Mouse (Mus musculus) heart, embryonic 11.5 days (tissue): ENCODE data around the gene Oma1. TPM values are rescaled to one million over a fixed set of nuclear protein-coding genes. Genes with fewer than 3 reads are reported as not detected.

Experiments
- ATAC-seq: fragments of 200-750 bp; cut with Nextera tagmentation; replicated peaks from 2 replicates; pipeline ENCODE4 v1.8.0; 2017; ENCODE audit warnings: moderate library complexity; ENCODE audit not compliant: insufficient number of reproducible peaks, low FRiP score, low TSS enrichment
- H3K27ac ChIP-seq: fragments of 300-500 bp; sonication (generic); 2 replicates; pipeline ENCODE4 v1.5.1; 2014; ENCODE audit warnings: mild to moderate bottlenecking, low read depth, low read length
- H3K27me3 ChIP-seq: fragments of 300-500 bp; sonication (generic); 2 replicates; pipeline ENCODE4 v1.6.1; 2014; ENCODE audit warnings: mild to moderate bottlenecking, low read length, mixed read lengths; ENCODE audit not compliant: control insufficient read depth, insufficient read depth
- H3K36me3 ChIP-seq: fragments of 300-500 bp; sonication (generic); 2 replicates; pipeline ENCODE4 v1.6.1; 2014; ENCODE audit warnings: mild to moderate bottlenecking, low read length, moderate library complexity, mixed read lengths; ENCODE audit not compliant: control insufficient read depth, insufficient read depth
- H3K4me1 ChIP-seq: fragments of 300-500 bp; sonication (generic); 2 replicates; pipeline ENCODE4 v1.6.1; 2014; ENCODE audit warnings: low read length; ENCODE audit not compliant: control insufficient read depth, insufficient read depth
- H3K4me2 ChIP-seq: fragments of 300-500 bp; sonication (generic); 2 replicates; pipeline ENCODE4 v1.6.1; 2014; ENCODE audit warnings: mild to moderate bottlenecking, moderate library complexity
- H3K4me3 ChIP-seq: fragments of 300-500 bp; sonication (generic); 2 replicates; pipeline ENCODE4 v1.5.1; 2014; ENCODE audit warnings: low read depth, low read length
- H3K9ac ChIP-seq: fragments of 300-500 bp; sonication (generic); 2 replicates; pipeline ENCODE4 v1.6.1; 2014; ENCODE audit warnings: mild to moderate bottlenecking, low read depth, low read length, moderate library complexity
- H3K9me3 ChIP-seq: fragments of 300-500 bp; sonication (generic); replicated peaks from 2 replicates; pipeline ENCODE4 v1.6.1; 2016; ENCODE audit warnings: low read length; ENCODE audit not compliant: control insufficient read depth
- WGBS: fragments of 180-500 bp; shearing (Covaris S2); extraction: QIAGEN DNeasy Blood & Tissue Kit; methylation state at CpG from one replicate; pipeline ENCODE4 v1.1.7; 2014; ENCODE audit not compliant: insufficient replicate concordance; 5-methylcytosine and 5-hydroxymethylcytosine counted together
- polyA plus RNA-seq: library from polyadenylated mRNA; unstranded; fragments of >200 nt; fragmentation: Nextera tagmentation; extraction: Ambion mirVana; gene quantifications from 2 replicates; pipeline ENCODE4 v1.2.1, GENCODE M21; 2014

Oma1 gene
- polyA plus RNA-seq, 1 experiment from 2014 or later: 19.8 TPM

- no peak for ATAC-seq
- Histone ChIP-seq H3K27me3 (no peaks in the 10 kb centered on the region), H3K27ac (no peak overlapping the region), H3K9me3 (no peaks in the 10 kb centered on the region), H3K4me1 (no peaks in the 10 kb centered on the region), H3K4me3 (no peak overlapping the region), H3K36me3 (no peaks in the 10 kb centered on the region), H3K4me2 (no peak overlapping the region), H3K9ac (no peak overlapping the region)
- 77% methylated on average over 1 of the region's 1 CpGs for WGBS
These were observed 9.8 kb upstream of the Oma1 start for GRCm38 (mm10) chr4:103303851-103304250.

DNA sequence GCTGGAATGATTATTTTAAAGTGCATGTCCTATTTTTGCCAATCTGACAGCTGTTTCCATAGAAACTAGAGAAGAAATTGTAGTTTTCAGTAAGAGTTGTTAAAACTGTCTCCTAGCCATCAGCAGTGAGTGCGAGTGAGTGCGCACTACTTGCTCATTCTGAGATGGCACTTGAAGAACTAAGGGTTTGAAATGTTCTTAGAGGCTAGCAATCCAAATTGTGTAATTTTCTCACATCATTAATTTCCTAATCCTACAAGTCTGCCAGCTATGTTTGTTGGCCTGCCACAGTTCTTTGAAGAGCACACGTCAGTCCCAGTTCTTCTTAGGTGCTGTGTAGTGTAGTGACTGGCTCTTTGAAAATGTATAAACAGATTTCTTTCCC is 906 bp downstream of the Oma1 start:
- 51% methylated on average over 3 of the region's 3 CpGs for whole genome bisulfite sequencing
- Histone ChIP-seq H3K4me2 (peak overlapping the region; percentile 61), H3K36me3 (no peaks in the 10 kb centered on the region), H3K4me1 (no peaks in the 10 kb centered on the region), H3K9ac (no peak overlapping the region), H3K27me3 (no peaks in the 10 kb centered on the region), H3K4me3 (peak overlapping the region; percentile 45), H3K27ac (no peak overlapping the region), H3K9me3 (no peaks in the 10 kb centered on the region)
- ATAC-seq: no peak

GRCm38 (mm10) chr4:103315861-103316260 is 2.2 kb downstream of the Oma1 start:
- H3K4me3 ChIP-seq: no peak overlapping the region
- no peak overlapping the region for H3K9ac ChIP-seq
- 89% methylated on average over 4 of the region's 4 CpGs for WGBS
- H3K27me3 ChIP-seq: no peaks in the 10 kb centered on the region
- no peak overlapping the region for H3K27ac ChIP-seq
- ATAC-seq: no peak
- H3K4me1 ChIP-seq: no peaks in the 10 kb centered on the region
- no peaks in the 10 kb centered on the region for H3K9me3 ChIP-seq
- no peaks in the 10 kb centered on the region for H3K36me3 ChIP-seq
- no peak overlapping the region for H3K4me2 ChIP-seq

DNA sequence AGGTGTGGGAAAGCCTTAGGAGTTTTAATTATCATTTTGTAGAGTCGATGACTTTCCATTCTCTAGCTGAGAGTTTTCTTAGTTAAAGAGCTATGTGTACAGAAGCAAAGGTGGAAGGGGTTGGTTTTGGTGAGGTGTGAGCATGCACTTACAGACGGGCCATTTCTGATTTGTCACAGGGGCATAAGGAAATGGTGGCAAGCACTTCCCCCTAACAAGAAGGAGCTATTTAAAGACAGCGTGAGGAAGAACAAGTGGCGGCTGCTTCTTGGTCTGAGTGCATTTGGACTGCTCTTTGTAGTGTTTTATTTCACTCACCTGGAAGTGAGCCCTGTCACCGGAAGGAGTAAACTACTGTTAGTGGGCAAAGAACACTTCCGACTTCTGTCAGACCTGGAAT is 7.8 kb downstream of the Oma1 start:
- Histone ChIP-seq H3K27me3 (no peaks in the 10 kb centered on the region), H3K4me3 (no peak overlapping the region), H3K4me1 (no peaks in the 10 kb centered on the region), H3K27ac (no peak overlapping the region), H3K9ac (no peak overlapping the region), H3K36me3 (no peaks in the 10 kb centered on the region), H3K4me2 (no peak overlapping the region), H3K9me3 (no peaks in the 10 kb centered on the region)
- ATAC-seq: no peak
- WGBS: 70% methylated on average over 6 of the region's 6 CpGs

DNA sequence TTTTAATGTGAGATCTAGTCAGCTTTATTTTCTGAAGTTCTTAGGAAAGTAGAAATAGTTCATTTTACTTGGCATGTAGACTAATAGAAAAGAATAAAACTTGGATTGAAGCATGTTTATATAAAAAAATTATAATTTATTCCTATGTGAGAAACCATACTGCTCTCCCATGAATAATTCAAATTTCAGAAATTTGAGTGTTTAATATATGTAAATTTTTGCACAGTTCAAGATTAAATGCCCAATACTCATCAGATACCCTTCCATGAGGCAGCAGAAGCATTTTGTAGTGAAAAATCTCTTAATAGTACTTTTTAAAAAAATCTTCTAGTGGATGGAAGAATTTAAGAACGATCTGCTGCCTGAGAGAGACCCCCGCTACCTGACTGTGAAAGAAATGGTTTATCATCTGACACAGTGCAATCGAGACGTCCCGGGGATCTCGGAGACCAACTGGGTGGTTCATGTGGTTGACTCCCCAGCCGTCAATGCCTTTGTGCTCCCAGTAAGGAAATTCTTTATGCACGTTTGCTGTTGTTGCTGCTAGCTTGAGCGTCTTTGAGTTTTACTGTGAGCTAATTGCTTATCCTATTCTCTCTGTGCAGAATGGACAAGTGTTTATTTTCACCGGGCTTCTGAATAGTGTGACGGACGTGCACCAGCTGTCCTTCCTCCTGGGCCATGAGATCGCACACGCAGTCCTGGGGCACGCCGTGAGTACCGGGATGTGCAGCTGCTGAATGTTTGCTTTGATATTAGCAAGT is 11.3 kb downstream of the Oma1 start:
- Histone ChIP-seq H3K9me3 (no peaks in the 10 kb centered on the region), H3K4me2 (no peak overlapping the region), H3K4me1 (no peaks in the 10 kb centered on the region), H3K36me3 (no peaks in the 10 kb centered on the region), H3K4me3 (no peak overlapping the region), H3K27ac (no peak overlapping the region), H3K27me3 (no peaks in the 10 kb centered on the region), H3K9ac (no peak overlapping the region)
- no peak for ATAC-seq
- WGBS: 55% methylated on average over 17 of the region's 17 CpGs

DNA sequence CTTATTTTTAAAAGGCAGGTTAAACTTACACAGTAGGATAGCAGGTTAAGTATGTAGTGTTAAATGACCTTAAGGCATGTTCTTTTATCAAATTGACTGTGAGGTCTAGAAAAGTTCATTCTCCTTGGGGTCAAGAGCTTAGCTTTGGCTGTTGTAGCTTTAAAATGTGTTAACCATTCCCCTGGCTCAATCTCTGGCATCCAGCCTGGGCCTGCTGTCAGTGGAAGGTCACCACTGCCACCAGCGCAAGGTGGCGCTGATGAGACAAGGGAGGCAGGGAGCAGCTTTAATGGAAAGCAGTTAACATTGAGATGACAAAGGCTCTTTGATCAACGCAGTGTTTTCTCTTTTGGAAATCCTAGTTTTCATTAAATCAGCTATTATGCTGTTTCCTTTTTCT is 13.4 kb downstream of the Oma1 start:
- 70% methylated on average over 3 of the region's 3 CpGs for WGBS

GRCm38 (mm10) chr4:103329348-103329747 is 15.7 kb downstream of the Oma1 start:
- 57% methylated on average over 6 of the region's 6 CpGs for WGBS
- H3K36me3 ChIP-seq: no peaks in the 10 kb centered on the region

More for the DNA sequence above, 13.4 kb downstream of the Oma1 start:
- Histone ChIP-seq H3K36me3 (no peaks in the 10 kb centered on the region), H3K27ac (no peak overlapping the region), H3K9ac (no peak overlapping the region), H3K9me3 (no peaks in the 10 kb centered on the region), H3K4me2 (no peak overlapping the region), H3K4me1 (no peaks in the 10 kb centered on the region), H3K27me3 (no peaks in the 10 kb centered on the region), H3K4me3 (no peak overlapping the region)
- ATAC-seq: no peak

DNA sequence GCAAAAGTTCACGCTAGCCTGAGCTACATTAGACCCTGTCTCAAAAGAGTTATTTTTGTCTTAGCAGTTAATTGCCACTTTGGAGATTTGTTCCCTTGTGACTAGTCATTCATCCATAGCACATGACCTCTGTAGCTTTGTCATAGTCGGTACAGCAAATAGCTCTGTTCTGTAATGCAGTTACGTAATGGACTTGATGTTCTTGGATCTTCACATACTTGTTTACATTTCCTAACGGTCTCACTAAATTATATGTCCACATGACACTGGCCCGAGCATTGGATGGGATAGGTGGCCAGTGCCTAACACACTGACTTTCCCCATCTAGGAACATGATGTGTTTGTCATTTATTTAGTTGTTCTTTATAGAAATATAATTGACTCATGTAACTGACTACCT is 21.5 kb downstream of the Oma1 start:
- no peak for ATAC-seq
- 78% methylated on average over 5 of the region's 5 CpGs for WGBS
- Histone ChIP-seq H3K4me2 (no peak overlapping the region), H3K27ac (no peak overlapping the region), H3K4me1 (no peaks in the 10 kb centered on the region), H3K9ac (no peak overlapping the region), H3K4me3 (no peak overlapping the region), H3K36me3 (no peaks in the 10 kb centered on the region), H3K27me3 (no peaks in the 10 kb centered on the region), H3K9me3 (no peaks in the 10 kb centered on the region)

More at GRCm38 (mm10) chr4:103329348-103329747, 15.7 kb downstream of the Oma1 start:
- no peak overlapping the region for H3K4me3 ChIP-seq
- no peak overlapping the region for H3K27ac ChIP-seq
- H3K4me2 ChIP-seq: no peak overlapping the region
- H3K9me3 ChIP-seq: no peaks in the 10 kb centered on the region
- H3K4me1 ChIP-seq: no peaks in the 10 kb centered on the region
- ATAC-seq: no peak
- no peaks in the 10 kb centered on the region for H3K27me3 ChIP-seq
- H3K9ac ChIP-seq: no peak overlapping the region

GRCm38 (mm10) chr4:103340726-103341125 is 27.1 kb downstream of the Oma1 start:
- 40% methylated on average over 1 of the region's 1 CpGs for WGBS
- no peak overlapping the region for H3K4me3 ChIP-seq
- H3K36me3 ChIP-seq: no peaks in the 10 kb centered on the region
- no peak for ATAC-seq
- H3K27me3 ChIP-seq: no peaks in the 10 kb centered on the region
- no peak overlapping the region for H3K27ac ChIP-seq
- no peaks in the 10 kb centered on the region for H3K9me3 ChIP-seq
- H3K4me1 ChIP-seq: no peaks in the 10 kb centered on the region
- H3K9ac ChIP-seq: no peak overlapping the region
- no peak overlapping the region for H3K4me2 ChIP-seq
